Mouse (Mus musculus) neutrophil, adult 5-6 weeks (primary cell): Measurements from ENCODE around the gene Cd2ap. TPM values are rescaled to one million over a fixed set of nuclear protein-coding genes. Genes with fewer than 3 reads are reported as not detected.
"Not testable (repeated sequence)": the region's sequence is repeated elsewhere in the genome, so short reads cannot be mapped to it uniquely, and the experiment has no call there.

ENCODE experiments used
- ATAC-seq: fragments of 151-379, 151-347 bp; 2 replicates; pipeline ENCODE4 v1.8.0; 2017; ENCODE audit warnings: mild to moderate bottlenecking, moderate TSS enrichment; ENCODE audit not compliant: insufficient number of reproducible peaks, poor library complexity, low FRiP score, severe bottlenecking; ENCODE audit errors: extremely low read depth
- total RNA-seq: library from RNA; stranded (forward); fragments of 200-1000 nt; gene quantifications from 2 replicates; pipeline ENCODE4 v1.2.3, GENCODE M21; 2017

Gene Cd2ap
- total RNA-seq: 76.0 and 82.7 TPM in 2 replicates

GRCm38 (mm10) chr17:42876001-42876903, at the start of gene Cd2ap:
TSS of gene Cd2ap (minus strand) at chr17:42876665.
- peak; percentile 82 for ATAC-seq

- no peak for ATAC-seq
Observed at GRCm38 (mm10) chr17:42924731-42925130, 48.3 kb upstream of the Cd2ap start.

DNA sequence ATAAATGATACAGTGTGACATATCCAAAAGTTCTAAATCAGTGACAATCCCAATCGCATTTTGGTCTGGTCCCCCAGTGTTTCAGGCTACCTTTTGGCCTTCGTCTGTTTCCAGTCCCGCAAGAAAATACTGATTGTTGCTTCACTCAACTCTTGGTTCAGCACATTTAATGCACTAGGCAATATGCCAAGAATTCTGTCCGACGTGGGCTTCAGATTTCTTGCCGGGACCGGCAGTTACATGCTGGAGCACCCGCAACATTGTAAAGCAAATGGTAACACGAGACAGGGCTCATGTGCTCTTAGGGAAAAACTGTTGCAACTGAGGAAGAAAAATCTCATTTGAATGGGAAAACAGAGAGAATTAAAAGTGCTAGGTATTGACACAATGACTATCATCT, 42.3 kb upstream of the Cd2ap start:
- ATAC-seq: no peak

DNA sequence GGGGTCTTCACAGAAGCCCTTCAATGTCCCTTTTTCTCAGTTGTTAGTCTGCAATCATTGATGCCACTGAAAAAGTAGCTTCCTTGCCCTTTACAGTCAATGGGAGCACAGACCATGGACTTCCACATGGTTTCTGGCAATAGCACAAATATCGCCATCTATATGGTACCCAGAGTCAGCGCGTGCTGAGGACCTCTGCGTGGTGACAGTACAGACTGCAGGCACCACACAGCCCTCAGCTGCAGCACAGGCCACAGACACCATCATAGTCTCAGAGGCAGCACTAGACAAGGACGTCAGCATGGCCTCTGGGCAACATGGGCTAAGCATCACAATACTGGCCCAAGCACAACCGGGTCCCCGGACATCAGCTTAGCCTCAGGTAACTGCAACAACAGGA, 38.3 kb upstream of the Cd2ap start:
- ATAC-seq: no peak

- 0 out of 2 replicates have a peak, but pooled peaks have one; percentile 44 for ATAC-seq
Observed at GRCm38 (mm10) chr17:42912193-42912592, 35.7 kb upstream of the Cd2ap start.

DNA sequence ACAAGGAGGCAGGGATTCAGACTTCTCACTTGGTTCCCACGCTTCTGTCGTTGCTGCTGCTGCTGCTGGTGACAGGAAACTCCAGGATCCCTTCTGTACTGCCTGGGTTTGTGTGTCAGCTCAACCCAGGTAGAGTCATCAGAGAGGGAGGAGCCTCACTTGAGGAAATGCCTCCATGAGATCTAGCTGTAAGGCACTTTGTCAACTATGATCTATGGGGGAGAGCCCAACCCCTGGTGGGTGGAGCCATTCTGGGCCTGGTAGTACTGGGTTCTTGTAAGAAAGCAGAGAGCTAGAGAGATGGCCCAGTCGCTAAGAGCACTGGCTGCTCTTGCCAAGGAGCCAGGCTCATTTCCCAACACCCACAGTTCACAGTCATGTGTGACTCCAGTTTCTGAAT, 34.0 kb upstream of the Cd2ap start:
- ATAC-seq: no peak

DNA sequence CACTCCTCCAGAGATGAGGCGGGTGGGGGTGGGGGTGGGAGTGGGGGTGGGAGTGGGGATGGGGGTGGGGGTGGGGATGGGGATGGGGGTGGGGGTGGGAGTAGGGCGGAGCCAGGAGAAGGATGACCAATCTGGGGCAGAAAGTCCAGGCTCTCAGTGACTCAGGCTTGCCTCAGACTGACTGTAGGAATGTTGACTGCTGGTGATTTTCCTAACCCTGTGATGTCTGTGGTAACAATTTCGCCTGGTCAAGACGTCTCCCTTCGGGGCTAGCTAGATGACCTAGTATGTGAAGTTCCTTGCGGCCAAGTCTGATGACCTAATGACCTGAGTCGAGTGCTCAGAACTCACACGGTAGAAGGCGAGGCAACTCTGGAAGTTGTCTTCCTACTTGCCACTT, 32.9 kb upstream of the Cd2ap start:
- ATAC-seq: no peak

- no peak for ATAC-seq
Observed at GRCm38 (mm10) chr17:42908744-42909370, 32.4 kb upstream of the Cd2ap start.

GRCm38 (mm10) chr17:42908136-42908535, 31.7 kb upstream of the Cd2ap start:
- ATAC-seq: no peak

- not testable (repeated sequence) for ATAC-seq
Observed at GRCm38 (mm10) chr17:42906456-42906855, 30.0 kb upstream of the Cd2ap start.

DNA sequence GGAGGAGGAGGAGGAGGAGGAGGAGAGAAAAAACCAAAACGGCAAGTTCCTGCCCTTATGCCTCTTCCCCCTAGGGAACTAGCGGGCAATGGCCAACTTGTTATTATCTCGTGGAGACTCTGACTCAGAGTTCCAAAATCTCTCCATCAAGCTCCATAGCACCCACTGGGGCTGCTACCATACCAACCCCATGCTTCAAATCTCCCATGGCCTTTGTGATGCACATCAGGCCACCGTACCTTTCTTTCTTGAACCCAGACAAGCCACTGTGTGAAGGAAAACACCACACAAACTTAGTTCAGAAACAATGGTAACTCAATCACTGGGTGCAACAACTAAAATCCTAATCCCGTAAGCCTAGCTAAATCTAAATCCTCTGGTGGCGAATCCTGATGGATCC, 29.5 kb upstream of the Cd2ap start:
- no peak for ATAC-seq

DNA sequence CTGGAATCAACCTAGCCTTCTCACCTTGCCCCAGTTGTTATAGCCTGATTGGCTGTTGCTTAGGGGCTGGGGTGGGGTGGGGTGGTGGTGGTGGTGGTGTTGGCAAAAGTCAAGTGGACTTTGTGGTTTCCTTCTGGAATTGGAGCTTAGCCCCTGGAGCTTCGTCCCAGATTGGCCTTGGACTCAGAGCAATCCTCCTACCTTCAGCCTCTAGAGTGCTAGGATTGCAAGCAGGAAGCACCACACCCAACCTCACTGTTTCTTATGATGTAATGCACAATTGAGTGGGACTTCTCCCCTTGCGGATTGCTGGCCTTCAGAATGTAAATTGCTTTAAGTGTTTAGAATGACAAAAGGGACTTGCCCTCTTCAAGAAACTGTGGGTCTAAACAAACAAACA, 24.3 kb upstream of the Cd2ap start:
- ATAC-seq: no peak

DNA sequence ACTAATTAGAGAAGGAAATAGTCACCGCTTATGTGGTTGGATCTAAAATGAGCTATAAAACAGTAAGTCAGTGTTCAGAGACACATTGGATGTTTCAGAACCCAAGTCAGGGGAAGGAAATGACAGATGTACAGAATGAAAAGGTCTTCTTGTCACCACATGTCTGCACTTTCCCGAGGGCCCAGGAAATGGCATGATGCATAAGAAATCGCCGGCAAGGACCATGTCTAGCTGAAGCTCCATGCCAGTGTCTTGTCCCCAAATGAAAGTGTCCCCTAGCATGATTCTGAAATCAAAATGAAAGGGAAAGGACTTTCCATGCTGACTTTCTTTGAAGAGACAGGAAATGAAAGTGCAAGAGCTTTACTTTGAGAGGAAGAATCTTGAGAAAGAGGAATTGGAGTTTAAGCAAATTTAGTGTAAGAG, 10.8 kb upstream of the Cd2ap start:
- peak; percentile 70 for ATAC-seq

DNA sequence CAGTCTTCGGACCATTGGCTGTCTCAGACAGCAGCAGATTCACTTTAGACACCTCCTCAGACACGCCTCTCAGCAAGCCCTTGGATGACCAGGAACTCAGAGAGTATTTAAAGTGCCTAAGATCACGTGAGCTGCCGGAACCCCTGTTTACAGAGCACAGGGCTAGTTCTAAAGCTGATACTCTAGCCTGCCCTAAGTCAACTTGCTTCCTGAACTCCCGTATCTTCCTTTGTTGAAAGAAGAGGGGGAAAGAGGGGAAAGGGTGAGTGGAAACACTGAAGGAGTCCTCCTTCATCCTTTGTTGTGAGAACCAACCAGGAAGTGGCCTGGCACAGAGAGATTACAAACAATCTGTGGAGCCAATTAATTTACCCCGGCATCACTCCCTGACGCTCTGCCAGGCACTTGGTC, 8.6 kb upstream of the Cd2ap start:
- ATAC-seq: no peak

- ATAC-seq: no peak
Observed at GRCm38 (mm10) chr17:42884382-42884781, 7.9 kb upstream of the Cd2ap start.

GRCm38 (mm10) chr17:42883769-42884168, 7.3 kb upstream of the Cd2ap start:
- ATAC-seq: no peak

DNA sequence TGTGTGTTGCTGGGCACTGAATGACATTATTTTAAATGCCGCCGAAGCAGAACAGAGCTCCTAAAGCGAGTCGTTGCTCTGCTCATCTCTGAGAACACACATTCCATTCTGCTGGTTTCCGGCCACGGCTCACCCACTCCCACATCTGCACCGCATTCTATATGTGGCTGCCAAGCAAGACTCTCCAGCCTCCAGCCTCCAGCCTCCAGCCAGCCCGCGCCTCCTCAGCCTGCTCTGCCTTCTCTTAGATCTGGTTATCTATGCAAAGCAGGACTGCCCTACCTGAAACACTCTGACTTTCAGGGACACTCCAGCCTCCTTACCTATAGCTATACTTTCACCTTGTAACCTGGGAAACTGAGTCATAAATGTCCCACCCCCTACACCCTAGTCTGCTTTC, 6.8 kb upstream of the Cd2ap start:
- no peak for ATAC-seq

DNA sequence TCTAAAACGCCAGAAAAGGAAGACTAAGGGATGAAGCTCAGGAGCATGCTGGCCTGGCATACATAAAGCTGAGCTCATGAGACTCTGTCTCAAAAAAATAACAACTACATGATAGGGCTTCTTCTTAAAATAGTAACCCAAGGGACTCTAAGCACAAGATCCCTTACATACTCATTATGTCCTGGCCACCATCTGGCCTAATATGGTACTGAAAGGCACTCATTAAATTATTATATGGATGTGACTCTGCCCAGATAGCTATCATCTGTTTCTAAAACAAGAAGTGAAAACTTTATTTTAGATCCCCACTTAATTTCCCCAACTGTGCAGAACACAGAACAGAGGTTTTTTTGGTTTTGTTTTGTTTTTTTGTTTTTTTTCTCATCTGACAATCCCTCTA, 6.4 kb upstream of the Cd2ap start:
- peak; percentile 64; the same call in 1 of the 2 replicates for ATAC-seq

GRCm38 (mm10) chr17:42876904-42877425, 500 bp upstream of the Cd2ap start:
- no peak for ATAC-seq

DNA sequence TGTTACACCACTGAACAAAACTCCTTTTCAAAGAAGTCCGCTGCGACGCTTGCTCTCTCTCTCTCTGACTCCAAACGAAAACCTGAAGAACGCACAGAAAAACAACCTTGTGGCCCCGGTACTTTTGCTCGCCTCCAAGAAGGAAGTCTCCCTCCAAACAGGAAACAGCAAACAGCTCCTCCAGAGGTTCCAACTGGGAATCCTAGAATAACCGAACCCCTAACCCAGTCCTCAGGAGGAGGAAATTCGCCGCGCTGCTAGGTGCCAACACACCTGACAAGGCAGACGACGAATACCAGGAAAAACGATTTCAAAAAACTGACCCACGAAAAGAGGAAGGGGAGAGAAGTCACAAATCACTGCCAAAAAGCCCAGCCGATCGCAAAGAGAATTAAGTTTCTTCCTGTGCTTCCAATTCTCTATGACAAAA, 879 bp downstream of the Cd2ap start:
- ATAC-seq: no peak
